Mouse (Mus musculus) kidney, postnatal 0 days (tissue): ENCODE measurements around the gene G6pc2. TPM values are rescaled to one million over a fixed set of nuclear protein-coding genes. Genes with fewer than 3 reads are reported as not detected.

Experiments used
- ATAC-seq: fragments of 200-750 bp; cut with Nextera tagmentation; replicated peaks from 2 replicates; pipeline ENCODE4 v1.8.0; 2017; ENCODE audit warnings: low read depth, moderate number of reproducible peaks, moderate TSS enrichment, moderate library complexity; ENCODE audit not compliant: low FRiP score
- DNase-seq: peaks from one replicate; pipeline ENCODE4 v3.0.0-alpha.2; 2016; ENCODE audit warnings: low spot score
- H3K27ac ChIP-seq: fragments of 300-500 bp; sonication (generic); 2 replicates; pipeline ENCODE4 v1.5.1; 2014; ENCODE audit warnings: mild to moderate bottlenecking
- H3K27me3 ChIP-seq: fragments of 300-500 bp; sonication (generic); 2 replicates; pipeline ENCODE4 v1.6.1; 2014; ENCODE audit warnings: low read length, mixed read lengths; ENCODE audit not compliant: insufficient read depth
- H3K36me3 ChIP-seq: fragments of 300-500 bp; sonication (generic); 2 replicates; pipeline ENCODE4 v1.6.1; 2014; ENCODE audit warnings: low read length, mixed read lengths; ENCODE audit not compliant: insufficient read depth
- H3K4me1 ChIP-seq: fragments of 300-500 bp; sonication (generic); replicated peaks from 2 replicates; pipeline ENCODE4 v1.6.1; 2014; ENCODE audit warnings: antibody characterized with exemption, low read length, mixed read lengths; ENCODE audit not compliant: insufficient read depth
- H3K4me2 ChIP-seq: fragments of 300-500 bp; sonication (generic); 2 replicates; pipeline ENCODE4 v1.6.1; 2014; ENCODE audit warnings: mild to moderate bottlenecking, low read length, moderate library complexity, mixed read lengths
- H3K4me3 ChIP-seq: fragments of 300-500 bp; sonication (generic); replicated peaks from 2 replicates; pipeline ENCODE4 v1.5.1; 2014; ENCODE audit warnings: low read depth, low read length
- H3K9ac ChIP-seq: fragments of 300-500 bp; sonication (generic); 2 replicates; pipeline ENCODE4 v1.6.1; 2014; ENCODE audit warnings: low read depth, low read length
- H3K9me3 ChIP-seq: fragments of 300-500 bp; sonication (generic); replicated peaks from 2 replicates; pipeline ENCODE4 v1.6.1; 2016; ENCODE audit warnings: low read length, inconsistent platforms, mixed read lengths
- CTCF ChIP-seq: IDR thresholded peaks from 2 replicates; pipeline ENCODE4 v1.5.1; 2016; ENCODE audit warnings: antibody characterized with exemption, low read depth, mild to moderate bottlenecking, moderate library complexity
- WGBS: fragments of 180-500 bp; shearing (Covaris S2); extraction: QIAGEN DNeasy Blood & Tissue Kit; methylation state at CpG from one replicate; pipeline ENCODE4 v1.1.7; 2014; 5-methylcytosine and 5-hydroxymethylcytosine counted together
- polyA plus RNA-seq: library from polyadenylated mRNA; unstranded; fragments of >200 nt; fragmentation: Nextera tagmentation; extraction: Ambion mirVana; gene quantifications from 2 replicates; pipeline ENCODE4 v1.2.1, GENCODE M21; 2015

G6pc2 gene
- polyA plus RNA-seq, 1 experiment from 2014 or later: 4.8 TPM

- Histone ChIP-seq H3K4me1 (no peaks in the 10 kb centered on the region), H3K27ac (no peak overlapping the region), H3K27me3 (no peaks in the 10 kb centered on the region), H3K9ac (no peak overlapping the region), H3K9me3 (no peaks in the 10 kb centered on the region), H3K4me2 (no peak overlapping the region), H3K36me3 (no peaks in the 10 kb centered on the region), H3K4me3 (no peak overlapping the region)
- ATAC-seq (no peak), DNase-seq (no peak)
- TF ChIP-seq CTCF: no peak
- 83% methylated on average over 3 of the region's 3 CpGs for WGBS
These were observed 1.2 kb upstream of the G6pc2 start for GRCm38 (mm10) chr2:69209684-69210083.

GRCm38 (mm10) chr2:69212652-69213051, 1.8 kb downstream of the G6pc2 start:
- Histone ChIP-seq H3K4me2 (no peak overlapping the region), H3K36me3 (no peaks in the 10 kb centered on the region), H3K27ac (no peak overlapping the region), H3K9ac (no peak overlapping the region), H3K9me3 (no peaks in the 10 kb centered on the region), H3K4me1 (no peaks in the 10 kb centered on the region; the same call in 1 of the 2 replicates), H3K4me3 (no peak overlapping the region), H3K27me3 (no peaks in the 10 kb centered on the region)
- 65% methylated on average over 10 of the region's 10 CpGs for WGBS
- DNase-seq: no peak
- no peak for ATAC-seq
- TF ChIP-seq CTCF: no peak

- 16% methylated on average over 7 of the region's 7 CpGs for WGBS
- no peak overlapping the region for H3K4me2 ChIP-seq
- no peak overlapping the region for H3K4me3 ChIP-seq
- no peak for TF ChIP-seq CTCF
- peak; percentile 83 for DNase-seq
- H3K9ac ChIP-seq: no peak overlapping the region
- no peak for ATAC-seq
- no peaks in the 10 kb centered on the region for H3K27me3 ChIP-seq
- no peaks in the 10 kb centered on the region for H3K9me3 ChIP-seq
- H3K36me3 ChIP-seq: no peaks in the 10 kb centered on the region
- no peaks in the 10 kb centered on the region; the same call in 1 of the 2 replicates for H3K4me1 ChIP-seq
- no peak overlapping the region for H3K27ac ChIP-seq
These were observed 4.4 kb downstream of the G6pc2 start for GRCm38 (mm10) chr2:69215242-69215641.

- Histone ChIP-seq H3K36me3 (no peaks in the 10 kb centered on the region), H3K9ac (no peak overlapping the region), H3K9me3 (no peaks in the 10 kb centered on the region), H3K27ac (no peak overlapping the region), H3K4me3 (no peak overlapping the region), H3K4me1 (no peaks in the 10 kb centered on the region), H3K4me2 (no peak overlapping the region), H3K27me3 (no peaks in the 10 kb centered on the region)
- TF ChIP-seq CTCF: no peak
- no peak for DNase-seq
- WGBS: 76% methylated on average over 5 of the region's 5 CpGs
- ATAC-seq: no peak
These were observed 11.1 kb downstream of the G6pc2 start for GRCm38 (mm10) chr2:69221868-69222416.

DNA sequence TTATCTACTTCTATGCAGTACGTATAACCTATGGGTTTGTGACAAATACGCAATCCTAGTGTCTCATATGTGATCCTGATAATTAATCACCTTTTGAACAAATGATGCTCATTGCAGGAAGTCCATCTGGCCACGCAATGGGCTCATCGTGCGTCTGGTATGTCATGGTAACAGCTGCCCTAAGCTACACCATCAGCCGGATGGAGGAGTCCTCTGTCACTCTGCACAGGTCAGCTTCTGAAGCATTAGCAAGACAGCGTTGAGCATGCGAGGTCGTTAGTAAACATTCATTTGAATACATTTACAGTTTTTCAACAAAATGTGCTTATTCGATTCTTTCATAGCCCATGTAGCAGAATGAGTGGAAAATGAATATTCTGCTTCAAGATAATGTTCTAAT, 11.9 kb downstream of the G6pc2 start:
- Histone ChIP-seq H3K4me2 (no peak overlapping the region), H3K9me3 (no peaks in the 10 kb centered on the region), H3K9ac (no peak overlapping the region), H3K27me3 (no peaks in the 10 kb centered on the region), H3K4me1 (no peaks in the 10 kb centered on the region), H3K36me3 (no peaks in the 10 kb centered on the region), H3K4me3 (no peak overlapping the region), H3K27ac (no peak overlapping the region)
- DNase-seq (no peak), ATAC-seq (no peak)
- no peak for TF ChIP-seq CTCF
- 88% methylated on average over 10 of the region's 10 CpGs for WGBS

DNA sequence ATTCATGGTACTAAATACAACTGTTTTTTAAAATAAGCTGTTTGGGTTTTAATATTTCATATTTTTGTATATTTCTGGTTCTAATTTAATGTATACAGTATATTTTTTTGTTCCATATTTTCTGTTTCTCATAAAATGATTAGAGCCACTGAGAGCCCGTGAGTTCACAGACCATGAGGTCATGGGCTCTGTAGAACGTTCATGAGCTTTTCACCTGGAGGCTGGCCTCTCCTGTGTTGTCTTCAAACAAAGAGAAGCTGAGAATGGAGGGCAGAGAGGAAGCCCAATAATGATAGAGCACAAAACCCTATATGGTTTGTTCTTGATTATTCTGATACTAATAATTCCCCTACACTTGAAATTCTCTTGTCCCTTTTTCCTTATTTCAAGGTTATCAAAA, 13.9 kb downstream of the G6pc2 start:
- H3K27me3 ChIP-seq: no peaks in the 10 kb centered on the region
- no peak for DNase-seq

DNA sequence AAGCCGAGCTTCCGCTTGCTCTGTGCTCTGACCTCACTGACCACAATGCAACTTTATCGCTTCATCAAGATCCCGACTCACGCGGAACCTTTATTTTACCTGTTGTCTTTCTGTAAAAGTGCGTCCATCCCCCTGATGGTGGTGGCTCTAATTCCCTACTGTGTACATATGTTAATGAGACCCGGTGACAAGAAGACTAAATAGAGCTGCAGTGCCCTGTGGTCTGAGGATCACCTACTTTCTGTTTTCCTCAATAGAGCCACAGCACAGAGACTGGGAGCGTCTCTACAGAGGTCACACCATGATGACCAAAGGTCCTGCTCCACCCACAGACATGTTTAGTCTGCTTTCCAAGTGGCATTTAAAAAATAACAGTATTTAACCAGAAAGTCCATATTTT, 16.0 kb downstream of the G6pc2 start:
- H3K36me3 ChIP-seq: no peaks in the 10 kb centered on the region
- H3K4me2 ChIP-seq: no peak overlapping the region
- H3K9ac ChIP-seq: no peak overlapping the region
- no peaks in the 10 kb centered on the region for H3K4me1 ChIP-seq
- H3K27me3 ChIP-seq: no peaks in the 10 kb centered on the region
- no peak for ATAC-seq
- no peak overlapping the region for H3K4me3 ChIP-seq
- DNase-seq: no peak
- no peak for TF ChIP-seq CTCF
- 92% methylated on average over 9 of the region's 9 CpGs for WGBS
- H3K9me3 ChIP-seq: no peaks in the 10 kb centered on the region
- no peak overlapping the region for H3K27ac ChIP-seq

More for the DNA sequence above, 13.9 kb downstream of the G6pc2 start:
- 71% methylated on average over 2 of the region's 2 CpGs for WGBS
- no peak overlapping the region for H3K4me2 ChIP-seq
- no peak overlapping the region for H3K9ac ChIP-seq
- no peaks in the 10 kb centered on the region for H3K36me3 ChIP-seq
- ATAC-seq: no peak
- no peak overlapping the region for H3K4me3 ChIP-seq
- no peaks in the 10 kb centered on the region for H3K4me1 ChIP-seq
- TF ChIP-seq CTCF: no peak
- no peak overlapping the region for H3K27ac ChIP-seq
- H3K9me3 ChIP-seq: no peaks in the 10 kb centered on the region
